Mouse (Mus musculus) CD8-positive naive resting alpha-beta T cell, adult 2 months (primary cell): ENCODE measurements around the gene Pamr1.

Experiments used
- DNase-seq, 2 experiments: peaks; one replicate each; pipeline ENCODE4 v3.0.0; 2022; ENCODE audit warnings: low read depth in 2 of 2, low spot score in 2 of 2

The Pamr1 gene

DNA sequence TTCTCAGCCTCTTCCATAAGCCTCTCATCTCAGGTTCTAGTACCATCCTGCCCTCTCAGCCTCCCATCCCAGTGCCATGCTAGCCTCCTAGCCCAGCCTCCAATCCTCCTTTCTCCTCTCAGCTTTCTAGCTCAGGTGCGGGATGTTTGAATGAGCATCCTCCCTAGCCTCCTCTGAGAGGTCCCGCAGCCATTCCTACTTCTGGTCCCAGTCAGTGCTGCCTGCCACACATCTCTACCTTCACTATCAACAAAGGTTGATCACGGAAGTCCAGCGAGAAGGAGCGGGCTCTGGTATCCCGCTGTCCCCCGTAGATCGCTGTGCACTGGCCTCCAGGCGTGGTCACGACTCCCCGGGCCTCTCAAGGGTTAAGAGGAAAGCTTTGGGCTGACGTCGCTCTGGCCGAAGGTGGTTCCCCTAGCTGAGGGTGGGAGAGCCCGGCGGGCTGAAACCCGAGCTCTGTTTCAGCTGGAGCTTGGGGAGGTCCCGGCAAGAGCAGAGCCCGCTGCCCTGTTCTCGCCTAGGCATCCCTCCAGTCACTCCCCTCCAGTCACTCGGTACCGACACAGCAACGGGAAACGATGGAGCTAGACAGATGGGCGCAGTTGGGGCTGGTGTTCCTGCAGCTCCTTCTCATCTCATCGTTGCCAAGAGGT, at the start of gene Pamr1:
Gene Pamr1, plus strand, starts transcription at position 402 of the 656 bp plus-strand sequence.
- DNase-seq: no peak

DNA sequence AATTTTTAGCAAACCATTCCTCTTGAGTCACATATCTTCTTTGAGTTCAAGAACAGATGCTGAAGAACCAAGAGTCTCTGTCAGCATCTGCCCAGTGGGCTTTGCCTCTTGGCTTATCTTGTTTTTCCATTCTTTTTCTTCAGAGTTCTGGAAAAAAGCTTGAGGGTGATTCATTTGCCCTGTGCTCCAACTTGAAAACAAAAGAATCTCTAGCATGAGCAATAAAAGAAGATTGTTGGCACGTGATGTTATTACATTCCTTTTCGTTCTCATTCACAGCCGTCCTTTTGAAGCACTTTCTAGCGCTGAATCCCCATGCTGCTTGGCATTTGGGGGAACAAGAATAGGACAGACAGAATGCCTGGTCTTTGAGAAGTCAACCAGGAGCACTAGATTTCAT, 42.2 kb upstream of the Pamr1 start:
- DNase-seq: no peak

GRCm38 (mm10) chr2:102508154-102508553, 41.7 kb upstream of the Pamr1 start:
- DNase-seq: no peak

GRCm38 (mm10) chr2:102519956-102520355, 29.9 kb upstream of the Pamr1 start:
- DNase-seq: no peak

DNA sequence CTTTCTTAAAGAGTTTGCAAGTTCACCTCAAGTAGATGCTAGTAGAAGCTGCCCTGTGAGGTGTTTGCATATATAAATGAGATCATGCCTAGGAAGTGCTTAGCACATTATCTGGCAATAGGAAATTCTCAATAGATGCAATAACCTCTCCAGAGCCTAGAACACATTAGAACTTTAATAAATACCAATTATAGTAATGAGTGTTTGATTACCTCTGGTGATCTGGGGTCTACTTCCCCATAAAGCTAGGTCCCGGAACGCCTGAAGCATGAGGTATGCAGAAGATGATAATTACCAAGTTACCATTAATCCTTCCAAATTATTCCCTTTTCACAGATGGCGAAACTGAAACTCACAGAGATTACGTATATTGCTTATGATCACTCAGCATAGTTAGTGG, 22.2 kb upstream of the Pamr1 start:
- no peak for DNase-seq

- no peak for DNase-seq
These were observed 16.4 kb upstream of the Pamr1 start for GRCm38 (mm10) chr2:102533437-102533836.

DNA sequence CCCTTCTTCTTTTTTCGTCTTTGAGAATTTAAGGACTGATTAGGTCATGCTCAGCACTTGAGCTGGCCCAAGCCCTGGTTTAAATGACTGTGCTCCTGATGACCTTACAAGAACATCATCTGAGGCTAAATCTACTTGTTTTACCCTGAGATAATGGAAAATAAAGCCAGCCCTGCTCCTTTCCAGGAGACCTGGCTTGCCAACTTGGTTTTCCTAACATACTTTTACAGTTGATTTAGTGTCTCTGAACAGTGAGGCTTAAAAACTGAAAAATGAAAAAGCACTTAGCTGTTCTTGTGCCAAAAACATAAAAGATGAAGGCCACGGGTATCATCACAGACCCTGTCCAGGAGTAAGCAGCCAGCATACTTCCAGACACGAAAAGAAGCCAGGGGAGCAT, 13.0 kb upstream of the Pamr1 start:
- DNase-seq: no peak

DNA sequence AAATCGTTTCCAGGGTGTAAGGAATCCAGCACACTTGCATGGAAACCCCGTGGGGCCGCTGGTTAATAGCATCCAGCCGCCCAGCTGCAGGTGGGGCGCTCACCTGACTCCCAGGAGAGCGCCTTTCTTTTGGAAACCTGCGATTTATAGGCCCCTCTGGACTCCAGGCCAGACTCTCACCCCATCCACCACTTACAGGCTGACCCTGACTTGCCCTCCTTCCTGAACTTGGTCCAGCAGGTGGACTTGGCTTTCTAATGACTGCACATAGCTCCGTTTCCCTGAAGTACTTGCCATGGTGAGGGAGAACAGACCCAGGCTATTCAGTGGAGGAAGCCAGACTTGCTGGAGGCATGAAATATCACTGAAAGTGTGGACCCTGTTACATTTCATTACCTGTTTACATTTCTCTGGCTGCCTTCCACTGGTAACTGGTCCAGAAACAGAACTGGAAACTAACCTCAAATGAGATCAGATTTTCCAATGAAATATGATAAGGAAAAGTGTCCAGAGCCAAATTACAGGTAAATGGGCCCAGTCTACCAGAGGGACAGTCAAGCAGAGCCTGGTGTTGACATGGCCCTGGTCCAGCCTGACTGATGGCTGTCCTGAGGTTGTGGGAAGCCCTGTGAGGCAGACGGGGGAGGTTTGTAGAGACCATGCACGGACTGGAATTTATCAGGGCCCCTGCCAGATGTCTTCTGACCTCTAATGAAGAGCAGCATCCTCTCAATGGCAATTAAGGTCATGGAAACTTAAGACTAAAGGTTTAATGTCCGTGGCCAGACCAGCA, 9.2 kb upstream of the Pamr1 start:
- DNase-seq: no peak

- no peak for DNase-seq
These were observed 8.2 kb upstream of the Pamr1 start for GRCm38 (mm10) chr2:102541404-102542125.

GRCm38 (mm10) chr2:102543961-102544719, 5.7 kb upstream of the Pamr1 start:
- no peak for DNase-seq

- no peak for DNase-seq
These were observed 1.2 kb downstream of the Pamr1 start for GRCm38 (mm10) chr2:102550910-102551582.

DNA sequence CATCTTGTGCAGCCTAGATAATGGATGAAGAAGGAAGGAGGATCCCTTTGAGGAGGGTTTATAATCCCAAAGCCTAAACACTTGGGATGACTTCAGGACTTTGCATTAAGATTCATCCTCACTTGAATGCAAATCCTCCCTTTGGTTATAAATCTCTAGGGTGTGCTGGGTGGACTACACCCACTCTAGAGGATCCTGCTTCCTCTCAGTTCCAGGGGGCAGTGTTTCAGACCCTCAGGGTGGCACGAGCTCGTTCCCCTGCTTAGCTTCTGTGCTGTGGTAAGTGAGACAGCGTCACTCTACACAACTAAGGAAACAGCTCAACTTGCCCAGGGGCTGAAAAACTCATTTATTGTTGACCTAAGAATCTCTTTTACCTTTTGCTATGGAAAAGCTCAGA, 1.8 kb downstream of the Pamr1 start:
- no peak for DNase-seq

DNA sequence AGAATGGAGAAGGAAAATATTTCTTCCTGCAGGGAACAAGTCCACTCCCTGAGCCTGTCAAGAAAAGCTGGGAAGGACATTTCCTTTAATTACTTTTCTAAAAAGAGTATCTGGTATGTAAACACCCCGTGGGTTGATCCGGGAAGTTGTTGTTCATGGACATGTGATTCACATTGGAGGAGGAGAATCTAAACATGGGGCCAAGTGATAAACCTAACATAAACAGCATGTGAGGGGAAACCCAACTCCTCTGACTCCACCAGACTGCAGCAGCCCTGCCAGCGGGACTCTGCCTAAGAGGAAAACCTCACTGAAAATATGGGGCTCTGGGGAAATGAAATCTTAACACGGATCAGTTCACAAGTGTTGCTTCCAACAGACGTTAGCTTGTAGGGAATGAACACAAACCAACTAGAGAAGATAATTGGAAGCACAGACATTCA, 2.3 kb downstream of the Pamr1 start:
- no peak for DNase-seq

DNA sequence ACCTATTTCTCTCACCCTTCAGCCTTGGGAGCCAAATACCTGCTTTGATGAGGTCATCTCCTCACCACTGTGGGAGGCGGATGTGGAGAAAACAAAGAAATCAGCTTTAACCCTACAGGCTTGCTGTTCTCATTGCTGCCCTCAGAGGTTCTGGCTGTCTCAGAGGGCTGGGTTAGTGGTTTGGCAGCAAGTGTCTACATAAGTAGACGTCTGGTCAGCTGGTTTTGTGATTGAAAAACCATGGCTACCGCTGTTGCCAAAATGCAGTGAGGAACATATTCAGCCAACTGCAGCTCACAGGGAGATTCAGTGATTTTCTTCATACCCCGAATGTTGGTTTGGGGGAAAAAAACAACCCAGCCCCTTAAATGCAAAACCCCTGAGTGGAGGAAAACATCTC, 7.3 kb downstream of the Pamr1 start:
- DNase-seq: no peak

DNA sequence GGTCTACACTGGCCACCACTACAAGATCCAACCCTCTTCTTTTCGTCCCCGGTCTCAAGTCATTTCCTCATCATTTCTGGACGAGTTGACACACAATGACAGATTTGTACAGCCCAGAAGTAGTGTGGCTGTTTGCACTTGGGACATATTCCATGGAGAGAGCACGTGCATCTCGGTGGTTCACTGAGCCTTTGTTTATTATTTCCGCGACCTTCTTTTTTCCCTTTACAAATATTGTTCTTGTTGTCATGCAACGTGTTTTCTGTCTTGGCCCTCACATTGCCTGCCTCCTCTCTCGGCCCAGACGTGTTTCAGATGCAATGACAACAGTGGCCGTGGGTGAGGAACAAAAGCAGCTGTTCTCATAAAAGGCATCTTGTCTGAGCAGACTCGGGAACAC, 9.2 kb downstream of the Pamr1 start:
- DNase-seq: no peak

- no peak for DNase-seq
These were observed 14.0 kb downstream of the Pamr1 start for GRCm38 (mm10) chr2:102563848-102564247.

DNA sequence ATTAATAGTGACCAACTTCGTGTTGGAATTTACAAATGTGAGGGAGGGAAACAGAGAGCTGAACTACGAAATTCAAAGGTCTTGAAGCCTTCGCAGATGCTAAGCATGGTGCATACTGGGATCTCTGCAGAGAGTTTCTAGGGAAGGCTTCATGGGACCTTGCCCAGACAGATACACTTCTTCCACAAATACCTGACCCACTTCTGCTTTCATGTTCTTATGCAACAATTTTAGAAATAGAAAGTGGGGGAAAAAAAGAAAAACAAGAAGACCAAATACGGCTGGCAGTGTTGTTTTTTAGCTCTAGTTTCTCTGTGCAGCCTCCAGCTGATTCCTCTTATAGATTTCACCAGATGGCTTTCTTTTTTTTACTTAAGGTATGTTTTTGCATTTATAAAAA, 29.4 kb downstream of the Pamr1 start:
- DNase-seq: no peak

- DNase-seq: no peak
These were observed 40.2 kb downstream of the Pamr1 start for GRCm38 (mm10) chr2:102589977-102590376.

DNA sequence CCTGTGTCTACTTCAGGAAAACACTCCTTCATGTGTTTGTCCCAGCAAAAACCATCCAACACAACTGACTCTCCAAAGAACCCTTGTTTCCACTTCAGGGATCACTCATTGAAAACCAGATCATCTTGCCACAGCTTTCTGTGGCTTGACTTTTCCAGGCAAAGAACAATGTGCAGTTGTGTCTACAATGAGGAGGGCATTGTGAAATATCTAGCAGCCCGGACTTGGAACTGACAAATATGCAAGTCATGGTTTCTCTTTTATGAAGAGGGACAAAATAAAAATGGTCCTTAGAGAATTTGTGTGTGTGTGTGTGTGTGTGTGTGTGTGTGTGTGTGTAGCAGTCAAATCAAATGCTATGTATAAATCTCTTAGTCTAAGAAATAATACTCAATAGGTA, 44.7 kb downstream of the Pamr1 start:
- no peak for DNase-seq

GRCm38 (mm10) chr2:102595395-102596130, 45.8 kb downstream of the Pamr1 start:
- DNase-seq: no peak
